Mouse (Mus musculus) olfactory bulb, adult 2 months (tissue): ENCODE measurements around the gene Ctdspl.

Source experiments
- CTCF ChIP-seq: fragments of 200-500 bp; IDR thresholded peaks from 2 replicates; pipeline ENCODE4 v1.5.1; 2012; ENCODE audit warnings: low read depth, mild to moderate bottlenecking, low read length, moderate library complexity; ENCODE audit not compliant: insufficient read depth
- POLR2A ChIP-seq: fragments of 200-500 bp; IDR thresholded peaks from 2 replicates; pipeline ENCODE4 v1.6.1; 2012; ENCODE audit warnings: mild to moderate bottlenecking, low read depth, low read length, moderate library complexity; ENCODE audit not compliant: insufficient read depth

DNA sequence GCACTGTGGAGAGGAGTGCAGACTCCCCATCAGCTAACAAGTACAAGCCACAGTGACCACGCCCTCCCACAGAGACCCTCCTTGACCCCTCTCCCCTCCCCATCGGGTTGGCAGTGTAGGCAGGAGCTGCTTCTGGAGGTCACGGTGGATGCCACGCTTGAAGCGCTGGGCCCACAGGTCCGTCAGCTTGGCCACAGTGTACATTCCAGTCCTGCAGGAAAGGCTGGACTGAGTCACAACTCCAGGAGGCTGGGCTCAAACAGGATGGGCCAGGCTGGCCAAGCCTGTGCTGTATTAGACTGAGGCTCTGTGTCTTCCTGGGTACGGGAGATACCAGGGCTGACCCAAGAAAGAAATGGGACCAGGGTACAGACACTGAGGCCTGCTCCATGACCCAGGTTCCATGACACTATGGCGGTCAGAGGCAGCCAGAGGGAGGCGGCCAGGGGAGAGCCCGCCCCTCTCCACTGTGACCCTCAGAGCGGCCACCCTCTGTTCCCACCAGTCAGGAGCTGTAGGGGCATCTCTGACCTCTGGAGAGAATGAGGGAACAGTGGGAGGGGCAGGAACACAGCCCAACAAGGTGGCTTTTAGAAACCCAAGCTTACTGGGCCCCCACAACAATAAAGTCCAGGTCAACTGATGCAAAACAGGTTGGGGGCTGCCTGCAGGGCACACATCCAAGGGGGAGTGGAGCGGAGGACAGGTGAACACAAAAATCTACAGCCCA, 165.5 kb downstream of the Ctdspl start:
- no peak for TF ChIP-seq POLR2A
- TF ChIP-seq CTCF, result no peak
